Mouse (Mus musculus): ENCODE measurements around the gene Nr2f6. TPM values are rescaled to one million over a fixed set of nuclear protein-coding genes. Genes with fewer than 3 reads are reported as not detected.
A peak's percentile ranks its signal among the peaks of the same experiment; 100 is the strongest.

The Nr2f6 gene
- total RNA-seq, 4 experiments from 2014 or later = 44.3 to 52.2 (median 46.2) TPM

- DNase-seq (ENCODE audit: low spot score) = no peak
These were observed 9.9 kb upstream of the Nr2f6 start for GRCm38 (mm10) chr8:71391696-71392095.

GRCm38 (mm10) chr8:71388267-71388666, 6.5 kb upstream of the Nr2f6 start:
- DNase-seq (ENCODE audit: low spot score) = no peak

- DNase-seq (ENCODE audit: low spot score) = no peak
These were observed 3.6 kb upstream of the Nr2f6 start for GRCm38 (mm10) chr8:71385212-71385835.

- no peak for DNase-seq (ENCODE audit: low spot score)
These were observed 2.1 kb upstream of the Nr2f6 start for GRCm38 (mm10) chr8:71383860-71384259.

- DNase-seq (ENCODE audit: low spot score) = no peak
These were observed 1.6 kb upstream of the Nr2f6 start for GRCm38 (mm10) chr8:71383396-71383795.

- DNase-seq (ENCODE audit: low spot score) = peak; percentile 78
These were observed 506 bp upstream of the Nr2f6 start for GRCm38 (mm10) chr8:71381971-71382961.

GRCm38 (mm10) chr8:71380178-71381171, 1.3 kb downstream of the Nr2f6 start:
- DNase-seq (ENCODE audit: low spot score) = no peak

- no peak for DNase-seq (ENCODE audit: low spot score)
These were observed 2.2 kb downstream of the Nr2f6 start for GRCm38 (mm10) chr8:71379512-71380075.

- DNase-seq (ENCODE audit: low spot score) = no peak
These were observed 2.8 kb downstream of the Nr2f6 start for GRCm38 (mm10) chr8:71379008-71379407.

GRCm38 (mm10) chr8:71376423-71377030, 5.2 kb downstream of the Nr2f6 start:
- DNase-seq (ENCODE audit: low spot score) = no peak

- DNase-seq (ENCODE audit: low spot score) = no peak
These were observed 6.0 kb downstream of the Nr2f6 start for GRCm38 (mm10) chr8:71375581-71376422.

GRCm38 (mm10) chr8:71374616-71375206, 7.0 kb downstream of the Nr2f6 start:
- DNase-seq (ENCODE audit: low spot score) = no peak

GRCm38 (mm10) chr8:71373000-71373399, 8.8 kb downstream of the Nr2f6 start:
- DNase-seq (ENCODE audit: low spot score) = no peak

GRCm38 (mm10) chr8:71372427-71372826, 9.3 kb downstream of the Nr2f6 start:
- no peak for DNase-seq (ENCODE audit: low spot score)

- peak; percentile 94 for DNase-seq (ENCODE audit: low spot score)
These were observed 10.4 kb downstream of the Nr2f6 start, which contains the start of gene Ocel1 for GRCm38 (mm10) chr8:71371236-71371848. Gene Ocel1, plus strand, starts transcription at chr8:71371298.

GRCm38 (mm10) chr8:71370711-71371235, 11.0 kb downstream of the Nr2f6 start:
- DNase-seq (ENCODE audit: low spot score) = no peak

- no peak for DNase-seq (ENCODE audit: low spot score)
These were observed 12.6 kb downstream of the Nr2f6 start for GRCm38 (mm10) chr8:71369040-71369718.

- no peak for DNase-seq (ENCODE audit: low spot score)
These were observed 13.4 kb downstream of the Nr2f6 start for GRCm38 (mm10) chr8:71368366-71368765.

Data from heart, adult 8-10 months (tissue).